Mouse (Mus musculus): ENCODE measurements around the gene Pacs1. TPM values are rescaled to one million over a fixed set of nuclear protein-coding genes. Genes with fewer than 3 reads are reported as not detected.
A peak's percentile ranks its signal among the peaks of the same experiment; 100 is the strongest.
"Not testable (repeated sequence)": the region's sequence is repeated elsewhere in the genome, so short reads cannot be mapped to it uniquely, and the experiment has no call there.

The Pacs1 gene
- polyA plus RNA-seq, 1 experiment from 2014 or later: 4.6 TPM

- H3K4me3 ChIP-seq (ENCODE audit: low read depth, low read length); H3K4me2 ChIP-seq (replicated peaks; ENCODE audit: low read depth); H3K9ac ChIP-seq (ENCODE audit: low read length); H3K36me3 ChIP-seq (ENCODE audit: control insufficient read depth, insufficient read depth, low read length); DNase-seq (ENCODE audit: low spot score); H3K27me3 ChIP-seq (ENCODE audit: control insufficient read depth, insufficient read depth, low read length); H3K9me3 ChIP-seq (ENCODE audit: control insufficient read depth, low read length); H3K4me1 ChIP-seq (replicated peaks; ENCODE audit: control insufficient read depth, insufficient read depth); H3K27ac ChIP-seq (replicated peaks); ATAC-seq (ENCODE audit: low FRiP score, low TSS enrichment): not testable (repeated sequence)
- TF ChIP-seq CTCF (IDR thresholded peaks at IDR 0.05; ENCODE audit: low read depth): peak; percentile 52
- 55% methylated on average over 4 of the region's 4 CpGs for whole genome bisulfite sequencing
These were observed 186.4 kb downstream of the Pacs1 start for GRCm38 (mm10) chr19:5086533-5086932.

- Histone ChIP-seq H3K4me3 (ENCODE audit: low read depth, low read length) (peak within 1 kb of the TSS; percentile 46), H3K36me3 (ENCODE audit: control insufficient read depth, insufficient read depth, low read length) (no peaks in the 10 kb centered on the region), H3K4me1 (replicated peaks; ENCODE audit: control insufficient read depth, insufficient read depth) (peaks cover 5% of the 10 kb centered on the region; the same call in 1 of the 2 replicates), H3K9me3 (ENCODE audit: control insufficient read depth, low read length) (no peaks in the 10 kb centered on the region), H3K27me3 (ENCODE audit: control insufficient read depth, insufficient read depth, low read length) (peaks cover 7% of the 10 kb centered on the region), H3K27ac (replicated peaks) (peak within 1 kb of the TSS; percentile 24; the same call in 1 of the 2 replicates), H3K4me2 (replicated peaks; ENCODE audit: low read depth) (peak within 1 kb of the TSS; percentile 77), H3K9ac (ENCODE audit: low read length) (peak within 1 kb of the TSS; percentile 54)
- peak; percentile 86 for DNase-seq (ENCODE audit: low spot score)
- TF ChIP-seq CTCF (IDR thresholded peaks at IDR 0.05; ENCODE audit: low read depth) (no peak), EP300 (optimal IDR thresholded peaks at IDR 0.05) (no peak)
- WGBS: under 1% methylated on average over 65 of the region's 69 CpGs
- peak; percentile 35 for ATAC-seq (ENCODE audit: low FRiP score, low TSS enrichment)
These were observed 187.6 kb downstream of the Pacs1 start, which contains the start of gene Tmem151a for GRCm38 (mm10) chr19:5085145-5085863. Gene Tmem151a (minus strand): TSS chr19:5085531.

GRCm38 (mm10) chr19:5084834-5085144 lies 188.1 kb downstream of the Pacs1 start:
- no peak for TF ChIP-seq EP300 (optimal IDR thresholded peaks at IDR 0.05)
- no peak for ATAC-seq (ENCODE audit: low FRiP score, low TSS enrichment)
- Histone ChIP-seq H3K4me1 (replicated peaks; ENCODE audit: control insufficient read depth, insufficient read depth) (peaks cover 5% of the 10 kb centered on the region; the same call in 1 of the 2 replicates), H3K36me3 (ENCODE audit: control insufficient read depth, insufficient read depth, low read length) (no peaks in the 10 kb centered on the region), H3K4me3 (ENCODE audit: low read depth, low read length) (peak overlapping the region; percentile 46), H3K9me3 (ENCODE audit: control insufficient read depth, low read length) (no peaks in the 10 kb centered on the region), H3K9ac (ENCODE audit: low read length) (peak overlapping the region; percentile 54), H3K27me3 (ENCODE audit: control insufficient read depth, insufficient read depth, low read length) (peaks cover 7% of the 10 kb centered on the region), H3K27ac (replicated peaks) (peak overlapping the region; percentile 24; the same call in 1 of the 2 replicates), H3K4me2 (replicated peaks; ENCODE audit: low read depth) (peak overlapping the region; percentile 77)
- 9% methylated on average over 15 of the region's 15 CpGs for WGBS
- peak; percentile 45 for DNase-seq (ENCODE audit: low spot score)

GRCm38 (mm10) chr19:5083961-5084833 lies 188.7 kb downstream of the Pacs1 start:
- H3K36me3 ChIP-seq (ENCODE audit: control insufficient read depth, insufficient read depth, low read length): no peaks in the 10 kb centered on the region
- no peak for TF ChIP-seq CTCF (IDR thresholded peaks at IDR 0.05; ENCODE audit: low read depth)
- TF ChIP-seq EP300 (optimal IDR thresholded peaks at IDR 0.05): no peak
- H3K27ac ChIP-seq (replicated peaks): no peak overlapping the region
- peaks cover 3% of the 10 kb centered on the region; the same call in 1 of the 2 replicates for H3K4me1 ChIP-seq (replicated peaks; ENCODE audit: control insufficient read depth, insufficient read depth)
- H3K27me3 ChIP-seq (ENCODE audit: control insufficient read depth, insufficient read depth, low read length): peaks cover 7% of the 10 kb centered on the region
- H3K4me3 ChIP-seq (ENCODE audit: low read depth, low read length): peak overlapping the region; percentile 46
- ATAC-seq (ENCODE audit: low FRiP score, low TSS enrichment): no peak
- no peak overlapping the region for H3K9ac ChIP-seq (ENCODE audit: low read length)
- no peaks in the 10 kb centered on the region for H3K9me3 ChIP-seq (ENCODE audit: control insufficient read depth, low read length)
- DNase-seq (ENCODE audit: low spot score): no peak
- 58% methylated on average over 3 of the region's 3 CpGs for WGBS
- peak overlapping the region; percentile 77; the same call in 1 of the 2 replicates for H3K4me2 ChIP-seq (replicated peaks; ENCODE audit: low read depth)

Small RNA genes lying within 50 kb of the gene (microRNA-seq; reads per million reads assigned to microRNA genes)
- not detected for gene Gm27468

Other genes with a start within 250 kb of the Pacs1 start
- 1.7 and 1.8 TPM in 2 replicates for gene Slc29a2, start 249.3 kb downstream of the Pacs1 start, polyA plus RNA-seq (2015; fragmentation: Nextera tagmentation; extraction: Ambion mirVana)
- gene B4gat1, start 234.3 kb downstream of the Pacs1 start, polyA plus RNA-seq (2015; fragmentation: Nextera tagmentation; extraction: Ambion mirVana): 22.3 and 23.6 TPM in 2 replicates
- 0.24 and 1.1 TPM in 2 replicates for gene AC124502.3, start 234.2 kb downstream of the Pacs1 start, polyA plus RNA-seq (2015; fragmentation: Nextera tagmentation; extraction: Ambion mirVana)
- 42.3 and 45.6 TPM in 2 replicates for gene Brms1, start 231.8 kb downstream of the Pacs1 start, polyA plus RNA-seq (2015; fragmentation: Nextera tagmentation; extraction: Ambion mirVana)
- gene Rin1, start 222.6 kb downstream of the Pacs1 start, polyA plus RNA-seq (2015; fragmentation: Nextera tagmentation; extraction: Ambion mirVana): 2.6 TPM in 2 replicates
- 31.6 and 39.5 TPM in 2 replicates for gene Cd248, start 205.0 kb downstream of the Pacs1 start, polyA plus RNA-seq (2015; fragmentation: Nextera tagmentation; extraction: Ambion mirVana)
- gene Tmem151a, start 187.6 kb downstream of the Pacs1 start, polyA plus RNA-seq (2015; fragmentation: Nextera tagmentation; extraction: Ambion mirVana): 10.4 and 11.4 TPM in 2 replicates
- 128 and 131 TPM in 2 replicates for gene Yif1a, start 184.6 kb downstream of the Pacs1 start, polyA plus RNA-seq (2015; fragmentation: Nextera tagmentation; extraction: Ambion mirVana)
- 5.6 and 7.1 TPM in 2 replicates for gene Cnih2, start 174.6 kb downstream of the Pacs1 start, polyA plus RNA-seq (2015; fragmentation: Nextera tagmentation; extraction: Ambion mirVana)
- gene Rab1b, start 166.0 kb downstream of the Pacs1 start, polyA plus RNA-seq (2015; fragmentation: Nextera tagmentation; extraction: Ambion mirVana): 183 and 194 TPM in 2 replicates
- 8.7 and 8.8 TPM in 2 replicates for gene Klc2, start 154.6 kb downstream of the Pacs1 start, polyA plus RNA-seq (2015; fragmentation: Nextera tagmentation; extraction: Ambion mirVana)
- gene Sf3b2, start 22.3 kb upstream of the Pacs1 start, polyA plus RNA-seq (2015; fragmentation: Nextera tagmentation; extraction: Ambion mirVana): 134 and 148 TPM in 2 replicates
- 0.51 and 0.53 TPM in 2 replicates for gene Gal3st3, start 25.2 kb upstream of the Pacs1 start, polyA plus RNA-seq (2015; fragmentation: Nextera tagmentation; extraction: Ambion mirVana)
- not detected in 2 replicates for gene Catsper1, start 62.6 kb upstream of the Pacs1 start, polyA plus RNA-seq (2015; fragmentation: Nextera tagmentation; extraction: Ambion mirVana)
- gene Cst6, start 76.5 kb upstream of the Pacs1 start, polyA plus RNA-seq (2015; fragmentation: Nextera tagmentation; extraction: Ambion mirVana): 281 and 316 TPM in 2 replicates
- 47.5 and 49.1 TPM in 2 replicates for gene Eif1ad, start 93.6 kb upstream of the Pacs1 start, polyA plus RNA-seq (2015; fragmentation: Nextera tagmentation; extraction: Ambion mirVana)
- 279 and 293 TPM in 2 replicates for gene Banf1, start 94.0 kb upstream of the Pacs1 start, polyA plus RNA-seq (2015; fragmentation: Nextera tagmentation; extraction: Ambion mirVana)
- 30.9 and 34.1 TPM in 2 replicates for gene Sart1, start 115.6 kb upstream of the Pacs1 start, polyA plus RNA-seq (2015; fragmentation: Nextera tagmentation; extraction: Ambion mirVana)
- gene Tsga10ip, start 129.4 kb upstream of the Pacs1 start, polyA plus RNA-seq (2015; fragmentation: Nextera tagmentation; extraction: Ambion mirVana): 0.44 TPM in 1 of 2 replicates, not detected in the other
- 196 and 203 TPM in 2 replicates for gene Drap1, start 151.9 kb upstream of the Pacs1 start, polyA plus RNA-seq (2015; fragmentation: Nextera tagmentation; extraction: Ambion mirVana)
- gene AI837181, start 152.0 kb upstream of the Pacs1 start, polyA plus RNA-seq (2015; fragmentation: Nextera tagmentation; extraction: Ambion mirVana): 36.5 and 38.6 TPM in 2 replicates
- gene Fosl1, start 174.4 kb upstream of the Pacs1 start, polyA plus RNA-seq (2015; fragmentation: Nextera tagmentation; extraction: Ambion mirVana): 0.16 and 0.33 TPM in 2 replicates
- gene Ccdc85b, start 184.8 kb upstream of the Pacs1 start, polyA plus RNA-seq (2015; fragmentation: Nextera tagmentation; extraction: Ambion mirVana): 11.6 and 12.5 TPM in 2 replicates
- gene Fibp, start 187.5 kb upstream of the Pacs1 start, polyA plus RNA-seq (2015; fragmentation: Nextera tagmentation; extraction: Ambion mirVana): 103 and 111 TPM in 2 replicates
- 0.29 and 0.50 TPM in 2 replicates for gene Ctsw, start 195.4 kb upstream of the Pacs1 start, polyA plus RNA-seq (2015; fragmentation: Nextera tagmentation; extraction: Ambion mirVana)
- 59.7 and 67.0 TPM in 2 replicates for gene Efemp2, start 200.8 kb upstream of the Pacs1 start, polyA plus RNA-seq (2015; fragmentation: Nextera tagmentation; extraction: Ambion mirVana)
- 18.4 and 18.5 TPM in 2 replicates for gene Mus81, start 215.3 kb upstream of the Pacs1 start, polyA plus RNA-seq (2015; fragmentation: Nextera tagmentation; extraction: Ambion mirVana)
- 1,281 and 1,389 TPM in 2 replicates for gene Cfl1, start 217.3 kb upstream of the Pacs1 start, polyA plus RNA-seq (2015; fragmentation: Nextera tagmentation; extraction: Ambion mirVana)
- not detected in 2 replicates for gene 1700020D05Rik, start 230.7 kb upstream of the Pacs1 start, polyA plus RNA-seq (2015; fragmentation: Nextera tagmentation; extraction: Ambion mirVana)
- gene Snx32, start 237.4 kb upstream of the Pacs1 start, polyA plus RNA-seq (2015; fragmentation: Nextera tagmentation; extraction: Ambion mirVana): 2.8 and 3.8 TPM in 2 replicates